Mouse (Mus musculus): ENCODE results near the gene Chchd3.

DNA sequence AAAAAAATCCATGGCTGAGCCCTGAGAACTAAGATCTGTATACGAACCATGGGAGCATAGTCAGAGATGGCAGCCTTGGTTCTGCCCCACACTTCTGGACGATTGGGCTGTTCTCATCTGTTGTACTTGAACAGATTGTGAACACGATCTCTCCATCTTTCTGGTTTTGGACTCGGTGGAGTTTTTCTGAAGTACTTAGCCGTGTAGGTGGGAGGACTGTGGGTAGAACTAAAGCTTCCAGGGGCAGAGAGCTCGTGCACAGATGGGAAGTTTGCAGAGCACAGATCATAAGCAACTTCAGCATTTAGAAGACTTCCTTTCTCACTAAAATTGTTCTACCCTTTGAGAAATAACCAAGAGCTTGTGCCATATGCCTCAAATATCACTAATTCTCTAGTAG is 44.6 kb upstream of the Chchd3 start:
- TF ChIP-seq CTCF (IDR thresholded peaks at IDR 0.05) (no peak), EP300 (IDR thresholded peaks at IDR 0.05) (no peak)
